Mouse (Mus musculus) hindbrain, embryonic 12.5 days (tissue): ENCODE measurements around the gene Elp5. TPM values are rescaled to one million over a fixed set of nuclear protein-coding genes. Genes with fewer than 3 reads are reported as not detected.
A peak's percentile ranks its signal among the peaks of the same experiment; 100 is the strongest.

Source experiments
- ATAC-seq: fragments of 200-750 bp; cut with Nextera tagmentation; 2 replicates; pipeline ENCODE4 v1.8.0; 2017; ENCODE audit warnings: moderate TSS enrichment; ENCODE audit not compliant: low FRiP score
- H3K27ac ChIP-seq: fragments of 300-500 bp; sonication (generic); 2 replicates; pipeline ENCODE4 v1.5.1; 2016; ENCODE audit warnings: mild to moderate bottlenecking
- H3K27me3 ChIP-seq: fragments of 300-500 bp; sonication (generic); 2 replicates; pipeline ENCODE4 v1.6.1; 2016; ENCODE audit warnings: mild to moderate bottlenecking
- H3K36me3 ChIP-seq: fragments of 300-500 bp; sonication (generic); 2 replicates; pipeline ENCODE4 v1.6.1; 2016; ENCODE audit warnings: mild to moderate bottlenecking
- H3K4me1 ChIP-seq: fragments of 300-500 bp; sonication (generic); 2 replicates; pipeline ENCODE4 v1.6.1; 2016
- H3K4me2 ChIP-seq: fragments of 300-500 bp; sonication (generic); replicated peaks from 2 replicates; pipeline ENCODE4 v1.6.1; 2016; ENCODE audit warnings: mild to moderate bottlenecking
- H3K4me3 ChIP-seq: fragments of 300-500 bp; sonication (generic); 2 replicates; pipeline ENCODE4 v1.5.1; 2016; ENCODE audit warnings: mild to moderate bottlenecking
- H3K9ac ChIP-seq: fragments of 300-500 bp; sonication (generic); 2 replicates; pipeline ENCODE4 v1.6.1; 2016; ENCODE audit warnings: mild to moderate bottlenecking, moderate library complexity
- H3K9me3 ChIP-seq: fragments of 300-500 bp; sonication (generic); replicated peaks from 2 replicates; pipeline ENCODE4 v1.6.1; 2016; ENCODE audit warnings: mild to moderate bottlenecking
- WGBS: fragments of 180-500 bp; shearing (Covaris S2); methylation state at CpG from one replicate; pipeline ENCODE4 v1.1.7; 2016; 5-methylcytosine and 5-hydroxymethylcytosine counted together
- polyA plus RNA-seq: library from polyadenylated mRNA; unstranded; fragments of >200 nt; fragmentation: Nextera tagmentation; extraction: Ambion mirVana; gene quantifications from 2 replicates; pipeline ENCODE4 v1.2.1, GENCODE M21; 2016

Gene Elp5
- polyA plus RNA-seq, 1 experiment from 2014 or later, result 127 TPM

DNA sequence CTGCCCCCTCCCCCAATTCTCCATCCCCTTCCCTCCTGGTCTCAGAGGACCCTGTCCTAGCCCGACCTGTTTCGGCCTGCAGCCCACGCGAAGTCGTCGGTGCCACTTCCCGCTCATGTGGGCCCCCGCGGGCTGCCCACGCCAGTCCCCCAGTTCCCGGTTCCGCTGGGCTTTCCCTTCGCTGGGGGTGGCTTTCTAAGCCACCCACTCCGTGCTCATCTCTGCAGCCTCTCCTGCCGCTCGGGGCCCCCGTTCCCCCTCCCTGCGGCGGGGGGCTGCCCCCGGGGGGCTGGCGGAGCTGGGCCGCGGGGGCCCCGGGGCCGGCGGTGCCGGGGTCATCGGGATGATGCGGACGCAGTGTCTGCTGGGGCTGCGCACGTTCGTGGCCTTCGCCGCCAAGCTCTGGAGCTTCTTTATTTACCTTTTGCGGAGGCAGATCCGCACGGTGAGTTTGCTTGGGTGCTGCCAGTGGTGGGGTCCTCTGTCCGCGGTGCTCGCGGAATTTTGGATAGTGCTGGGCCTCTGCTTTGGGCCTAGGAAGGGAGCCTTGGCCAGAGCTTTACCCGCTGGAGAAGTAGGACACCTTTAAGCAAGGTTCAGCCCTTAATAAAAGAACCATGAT, 1.1 kb downstream of the Elp5 start, which contains the start of gene Ctdnep1:
TSS of gene Ctdnep1 (plus strand) at position 16 of the 622 bp plus-strand sequence.
- Histone ChIP-seq H3K9me3 (no peaks in the 10 kb centered on the region), H3K27me3 (no peaks in the 10 kb centered on the region), H3K9ac (peak within 1 kb of the TSS; percentile 99), H3K4me2 (peak within 1 kb of the TSS; percentile 73), H3K36me3 (peaks cover 37% of the 10 kb centered on the region), H3K27ac (peak within 1 kb of the TSS; percentile 98), H3K4me1 (peaks cover 26% of the 10 kb centered on the region), H3K4me3 (peak within 1 kb of the TSS; percentile 100)
- ATAC-seq, result peak; percentile 66
- WGBS, result under 1% methylated on average over 40 of the region's 43 CpGs

GRCm38 (mm10) chr11:69980196-69981140, 1.8 kb downstream of the Elp5 start:
- Histone ChIP-seq H3K27me3 (no peaks in the 10 kb centered on the region), H3K9ac (peak overlapping the region; percentile 99), H3K27ac (peak overlapping the region; percentile 98), H3K4me2 (peak overlapping the region; percentile 73), H3K4me1 (peaks cover 26% of the 10 kb centered on the region), H3K36me3 (peaks cover 39% of the 10 kb centered on the region), H3K4me3 (peak overlapping the region; percentile 100), H3K9me3 (no peaks in the 10 kb centered on the region)
- peak; percentile 94 for ATAC-seq
- WGBS, result 2% methylated on average over 53 of the region's 60 CpGs

- peaks cover 26% of the 10 kb centered on the region for H3K4me1 ChIP-seq
- peaks cover 39% of the 10 kb centered on the region for H3K36me3 ChIP-seq
- peak overlapping the region; percentile 73 for H3K4me2 ChIP-seq
- no peak for ATAC-seq
- H3K27me3 ChIP-seq, result no peaks in the 10 kb centered on the region
- H3K27ac ChIP-seq, result peak overlapping the region; percentile 98
- H3K9ac ChIP-seq, result peak overlapping the region; percentile 80
- no peaks in the 10 kb centered on the region for H3K9me3 ChIP-seq
- 4% methylated on average over 16 of the region's 16 CpGs for WGBS
- peak overlapping the region; percentile 100 for H3K4me3 ChIP-seq
Observed at GRCm38 (mm10) chr11:69979827-69980195, 2.5 kb downstream of the Elp5 start.

- Histone ChIP-seq H3K36me3 (peaks cover 54% of the 10 kb centered on the region), H3K4me1 (peaks cover 5% of the 10 kb centered on the region), H3K4me2 (no peak overlapping the region), H3K4me3 (no peak overlapping the region), H3K9me3 (no peaks in the 10 kb centered on the region), H3K27me3 (no peaks in the 10 kb centered on the region), H3K9ac (no peak overlapping the region), H3K27ac (no peak overlapping the region)
- no peak for ATAC-seq
- 88% methylated on average over 4 of the region's 4 CpGs for WGBS
Observed at GRCm38 (mm10) chr11:69976271-69976670, 6.0 kb downstream of the Elp5 start.

DNA sequence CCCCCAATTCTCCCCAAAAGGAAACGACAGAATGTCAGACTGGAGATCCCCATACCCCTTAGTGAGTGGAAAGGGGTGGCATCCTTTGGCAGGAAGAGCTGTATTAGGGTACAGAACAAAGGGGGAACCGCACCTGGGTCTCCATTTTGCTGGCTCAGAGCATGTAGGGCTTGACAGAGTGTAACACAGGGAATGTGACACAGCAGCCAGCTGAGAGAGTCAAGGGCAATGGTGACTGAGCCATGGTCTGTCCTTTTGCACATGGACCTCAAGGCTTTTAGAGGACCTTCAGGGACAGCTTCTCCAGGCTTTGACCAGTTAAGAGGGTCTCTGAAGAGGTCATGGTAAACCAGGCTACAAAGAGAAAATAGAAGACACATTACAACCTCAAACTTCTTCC, 7.4 kb downstream of the Elp5 start:
- Histone ChIP-seq H3K9me3 (no peaks in the 10 kb centered on the region), H3K36me3 (peaks cover 60% of the 10 kb centered on the region), H3K4me2 (no peak overlapping the region), H3K4me1 (peaks cover 5% of the 10 kb centered on the region), H3K27me3 (no peaks in the 10 kb centered on the region), H3K27ac (no peak overlapping the region), H3K9ac (no peak overlapping the region), H3K4me3 (no peak overlapping the region)
- no peak for ATAC-seq
- WGBS, result 93% methylated on average over 2 of the region's 2 CpGs

GRCm38 (mm10) chr11:69970775-69971174, 11.5 kb downstream of the Elp5 start:
- Histone ChIP-seq H3K36me3 (peaks cover 58% of the 10 kb centered on the region), H3K4me1 (peaks cover 9% of the 10 kb centered on the region), H3K27me3 (peaks cover 32% of the 10 kb centered on the region), H3K4me2 (no peak overlapping the region), H3K9ac (no peak overlapping the region), H3K4me3 (no peak overlapping the region), H3K9me3 (no peaks in the 10 kb centered on the region), H3K27ac (no peak overlapping the region)
- 92% methylated on average over 3 of the region's 3 CpGs for WGBS
- no peak for ATAC-seq

DNA sequence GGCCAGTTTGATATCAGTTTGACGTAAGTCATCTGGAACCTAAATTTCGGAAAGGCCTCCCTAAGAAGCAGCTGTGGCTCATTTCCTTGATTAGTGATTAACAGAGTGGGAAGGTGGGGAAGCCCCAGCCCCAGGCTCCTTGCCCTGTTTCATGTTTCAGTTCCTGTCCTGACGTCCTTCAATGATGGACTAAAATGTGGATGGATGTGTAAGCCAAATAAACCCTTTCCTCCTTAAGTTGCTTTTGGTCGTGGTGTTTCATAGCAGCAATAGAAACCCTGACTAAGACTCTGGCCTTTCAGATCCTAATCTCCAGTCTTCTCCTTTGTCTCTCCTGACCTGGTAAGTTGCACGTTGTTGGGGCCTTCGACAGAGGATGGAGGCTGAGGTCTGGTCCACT, 12.1 kb downstream of the Elp5 start:
- H3K27me3 ChIP-seq, result peaks cover 37% of the 10 kb centered on the region
- no peaks in the 10 kb centered on the region for H3K9me3 ChIP-seq
- H3K36me3 ChIP-seq, result peaks cover 52% of the 10 kb centered on the region
- H3K4me3 ChIP-seq, result no peak overlapping the region
- H3K27ac ChIP-seq, result no peak overlapping the region
- no peak for ATAC-seq
- H3K4me2 ChIP-seq, result no peak overlapping the region
- 89% methylated on average over 6 of the region's 6 CpGs for WGBS
- no peak overlapping the region for H3K9ac ChIP-seq
- peaks cover 12% of the 10 kb centered on the region for H3K4me1 ChIP-seq

DNA sequence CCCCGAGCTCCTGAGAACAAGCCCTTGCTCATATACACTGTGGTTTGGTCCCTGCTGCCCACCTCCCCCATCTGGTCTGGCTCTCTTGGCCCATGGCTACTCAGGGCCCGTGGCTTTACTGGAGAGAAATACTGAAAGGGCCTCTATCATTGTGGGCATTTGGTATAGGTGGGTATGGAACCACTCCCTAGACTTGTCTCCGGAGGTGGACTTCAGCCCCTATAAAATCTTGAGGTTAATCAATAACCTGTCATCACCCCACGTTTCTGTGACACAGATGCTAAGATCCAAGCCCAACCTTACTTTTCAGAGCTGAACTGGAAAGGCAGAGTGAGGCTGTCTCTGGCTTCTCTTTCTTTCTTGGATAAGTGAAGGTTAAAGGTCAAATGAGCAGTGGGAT, 13.5 kb downstream of the Elp5 start:
- no peak overlapping the region for H3K4me2 ChIP-seq
- WGBS, result 89% methylated on average over 4 of the region's 4 CpGs
- no peak overlapping the region for H3K27ac ChIP-seq
- no peak overlapping the region for H3K4me3 ChIP-seq
- no peaks in the 10 kb centered on the region for H3K9me3 ChIP-seq
- no peak for ATAC-seq
- H3K36me3 ChIP-seq, result peaks cover 38% of the 10 kb centered on the region
- no peak overlapping the region for H3K9ac ChIP-seq
- peaks cover 12% of the 10 kb centered on the region for H3K4me1 ChIP-seq
- peaks cover 51% of the 10 kb centered on the region for H3K27me3 ChIP-seq

DNA sequence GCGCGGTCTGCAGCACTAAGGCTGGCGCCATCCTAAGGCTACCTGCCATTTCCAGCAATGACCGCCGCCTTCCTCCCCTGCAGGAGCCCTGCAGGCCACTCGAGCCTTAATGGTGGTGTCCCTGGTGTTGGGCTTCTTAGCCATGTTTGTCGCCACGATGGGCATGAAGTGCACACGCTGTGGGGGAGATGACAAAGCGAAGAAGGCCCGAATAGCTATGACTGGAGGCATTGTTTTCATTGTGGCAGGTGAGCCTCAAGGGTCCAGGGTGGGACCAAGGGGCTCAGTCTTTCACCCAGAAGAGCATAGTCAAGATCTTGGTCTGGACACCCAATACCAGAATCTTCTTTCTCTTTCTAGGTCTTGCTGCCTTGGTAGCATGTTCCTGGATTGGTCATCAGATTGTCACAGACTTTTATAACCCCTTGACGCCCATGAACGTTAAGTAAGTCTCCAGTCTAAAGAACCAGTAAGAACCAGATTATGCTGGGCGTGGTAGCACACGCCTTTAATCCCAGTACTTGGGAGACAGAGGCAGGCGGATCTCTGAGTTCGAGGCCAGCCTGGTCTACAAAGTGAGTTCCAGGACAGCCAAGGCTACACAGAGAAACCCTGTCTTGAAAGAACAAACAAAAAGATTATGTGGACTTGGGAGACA, 15.3 kb downstream of the Elp5 start:
- Histone ChIP-seq H3K4me3 (peak overlapping the region; percentile 29), H3K9ac (peak overlapping the region; percentile 47; the same call in 1 of the 2 replicates), H3K4me2 (peak overlapping the region; percentile 41), H3K27me3 (peaks cover 69% of the 10 kb centered on the region), H3K36me3 (peaks cover 26% of the 10 kb centered on the region), H3K27ac (no peak overlapping the region), H3K4me1 (peaks cover 12% of the 10 kb centered on the region), H3K9me3 (no peaks in the 10 kb centered on the region)
- whole genome bisulfite sequencing, result 40% methylated on average over 17 of the region's 17 CpGs
- ATAC-seq, result no peak

- Histone ChIP-seq H3K4me1 (peaks cover 12% of the 10 kb centered on the region), H3K27me3 (peaks cover 76% of the 10 kb centered on the region), H3K9ac (peak overlapping the region; percentile 47), H3K36me3 (peaks cover 26% of the 10 kb centered on the region), H3K4me3 (peak overlapping the region; percentile 29), H3K4me2 (peak overlapping the region; percentile 41), H3K9me3 (no peaks in the 10 kb centered on the region), H3K27ac (no peak overlapping the region)
- 1% methylated on average over 59 of the region's 59 CpGs for WGBS
- ATAC-seq, result peak; percentile 46; the same call in 1 of the 2 replicates
Observed at GRCm38 (mm10) chr11:69966006-69966859, 16.1 kb downstream of the Elp5 start.

DNA sequence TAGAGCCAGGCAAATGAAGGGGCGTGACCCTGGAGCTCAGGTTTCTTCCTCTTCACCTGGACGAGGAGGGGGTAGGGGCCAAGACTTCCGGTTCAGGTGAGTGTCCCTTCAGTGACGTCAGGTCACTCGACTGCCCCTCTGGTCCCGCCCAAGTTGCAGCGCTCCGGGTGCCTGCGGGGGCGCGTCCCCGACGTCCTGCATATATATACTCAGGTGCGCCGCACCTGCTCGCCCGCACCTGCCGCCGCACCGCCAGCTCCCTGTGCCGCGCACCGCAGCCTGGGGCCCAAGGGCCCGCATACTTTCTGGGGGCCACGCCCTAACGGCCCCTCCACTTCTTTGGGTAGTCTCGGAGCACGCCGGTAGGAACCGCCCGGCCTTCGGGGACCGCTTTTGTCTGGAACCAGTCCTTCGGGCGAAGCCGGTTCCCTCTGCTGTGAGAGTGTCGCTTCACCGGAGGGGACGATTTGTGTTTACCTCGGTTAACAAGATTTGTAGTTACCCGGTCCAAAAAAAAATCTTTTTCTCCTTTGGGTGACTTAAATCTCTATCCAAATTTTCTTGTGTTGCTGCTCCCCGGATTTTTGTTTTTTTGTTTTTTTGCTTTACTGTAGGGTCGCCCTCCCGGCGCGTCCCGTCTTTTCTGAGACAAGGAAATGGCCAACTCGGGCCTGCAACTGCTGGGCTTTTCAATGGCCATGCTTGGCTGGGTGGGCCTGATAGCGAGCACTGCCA, 16.9 kb downstream of the Elp5 start:
- Histone ChIP-seq H3K4me1 (peaks cover 12% of the 10 kb centered on the region), H3K9ac (no peak overlapping the region; the same call in 1 of the 2 replicates), H3K4me3 (peak overlapping the region; percentile 29), H3K36me3 (peaks cover 25% of the 10 kb centered on the region), H3K4me2 (peak overlapping the region; percentile 41), H3K27ac (no peak overlapping the region), H3K27me3 (peaks cover 84% of the 10 kb centered on the region), H3K9me3 (no peaks in the 10 kb centered on the region)
- ATAC-seq, result no peak
- WGBS, result 3% methylated on average over 49 of the region's 49 CpGs
